Mouse (Mus musculus) kidney, adult 2 months (tissue): ENCODE data around the gene Zfp36l1.

ENCODE experiments used
- CTCF ChIP-seq: fragments of 200-500 bp; conservative IDR thresholded peaks from 2 replicates; pipeline ENCODE4 v1.5.1; 2011; ENCODE audit warnings: low read depth, mild to moderate bottlenecking, control low read depth, low read length, moderate library complexity, mixed read lengths; ENCODE audit not compliant: insufficient read depth, insufficient read length
- POLR2A ChIP-seq: fragments of 200-500 bp; IDR thresholded peaks from one replicate; pipeline ENCODE4 v1.6.1; 2011; ENCODE audit warnings: low read depth, low read length, control low read depth

DNA sequence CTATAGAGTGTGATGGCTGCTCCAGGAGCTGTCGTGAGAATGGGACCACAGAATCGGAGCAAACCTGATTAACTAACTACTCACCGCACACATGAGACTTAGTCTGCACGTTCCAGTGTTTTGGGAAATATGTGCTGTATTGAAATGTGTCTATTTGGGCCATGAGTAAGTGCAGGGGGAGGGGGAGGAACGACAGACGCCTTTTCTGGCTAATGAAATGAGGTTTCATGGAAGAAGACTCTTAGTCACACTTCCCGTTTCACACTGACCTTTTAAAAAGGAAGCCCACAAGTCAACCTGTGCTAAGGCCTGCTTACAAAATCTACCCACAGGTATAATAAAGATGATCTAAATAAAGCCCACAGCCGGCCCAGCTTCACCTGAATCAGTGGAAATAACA, 47.8 kb downstream of the Zfp36l1 start:
- TF ChIP-seq CTCF (no peak), POLR2A (no peak)
